Mouse (Mus musculus) ES-Bruce4 (cell line): ENCODE results near the gene Mvp.

ENCODE experiments used
- CTCF ChIP-seq: IDR thresholded peaks from one replicate; pipeline ENCODE4 v1.8.1; 2011; ENCODE audit warnings: low read depth, low read length
- EP300 ChIP-seq: IDR thresholded peaks from 2 replicates; pipeline ENCODE4 v1.6.1; 2011; ENCODE audit warnings: low read depth, low read length; ENCODE audit not compliant: insufficient read depth
- POLR2A ChIP-seq: IDR thresholded peaks from one replicate; pipeline ENCODE4 v1.8.1; 2011; ENCODE audit warnings: low read length; ENCODE audit not compliant: insufficient read depth

DNA sequence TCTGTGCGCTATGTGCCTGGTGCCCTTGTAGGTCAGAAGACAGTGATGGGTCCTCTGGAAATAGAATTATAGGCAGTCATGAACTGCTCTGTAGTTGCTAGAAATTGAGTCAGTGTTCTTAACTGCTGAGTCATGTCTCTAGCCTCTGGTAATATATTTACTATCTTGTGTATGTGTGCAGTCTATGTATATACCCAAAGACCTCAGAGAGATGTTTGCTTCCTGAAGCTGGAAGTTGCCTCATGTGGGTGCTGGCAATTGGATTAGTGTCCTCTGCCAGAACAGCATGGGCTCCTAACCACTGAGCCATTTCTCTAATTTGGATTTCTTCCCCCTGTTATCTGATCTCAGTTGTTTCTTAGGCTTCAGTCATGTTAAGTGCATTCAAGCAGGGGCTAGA is 15.8 kb upstream of the Mvp start:
- TF ChIP-seq CTCF (no peak), POLR2A (no peak), EP300 (no peak)
